Mouse (Mus musculus) liver, embryonic 14.5 days (tissue): ENCODE measurements around the gene Bmpr1b.

ENCODE experiments used
- CTCF ChIP-seq: IDR thresholded peaks from 2 replicates; pipeline ENCODE4 v1.5.1; 2016; ENCODE audit warnings: antibody characterized with exemption, low read depth, control low read depth
- EP300 ChIP-seq: IDR thresholded peaks from 2 replicates; pipeline ENCODE4 v1.6.1; 2016; ENCODE audit warnings: antibody characterized with exemption, low read depth

- TF ChIP-seq CTCF, result no peak
- TF ChIP-seq EP300, result no peak
Measured at GRCm38 (mm10) chr3:141948096-141948495, 221.1 kb downstream of the Bmpr1b start.
